Mouse (Mus musculus) cerebellum, adult 2 months (tissue): Measurements from ENCODE around the gene Lhx1.

Experiments
- CTCF ChIP-seq: fragments of 200-500 bp; IDR thresholded peaks from 2 replicates; pipeline ENCODE4 v1.5.1; 2011; ENCODE audit warnings: low read depth, mild to moderate bottlenecking, control low read depth, low read length, moderate library complexity, borderline replicate concordance; ENCODE audit not compliant: insufficient read depth
- POLR2A ChIP-seq: fragments of 200-500 bp; IDR thresholded peaks from 2 replicates; pipeline ENCODE4 v1.6.1; 2011; ENCODE audit warnings: low read length, control low read depth, borderline replicate concordance; ENCODE audit not compliant: insufficient read depth

GRCm38 (mm10) chr11:84520269-84521070 is 4.9 kb downstream of the Lhx1 start:
- TF ChIP-seq CTCF: no peak
- no peak for TF ChIP-seq POLR2A
